Mouse (Mus musculus): ENCODE data around the gene Gsg1l. TPM values are rescaled to one million over a fixed set of nuclear protein-coding genes. Genes with fewer than 3 reads are reported as not detected.
A peak's percentile ranks its signal among the peaks of the same experiment; 100 is the strongest.

The Gsg1l gene
- polyA plus RNA-seq, 1 experiment from 2014 or later = 1.1 TPM

- Histone ChIP-seq H3K4me2 (no peak overlapping the region), H3K27ac (no peak overlapping the region), H3K4me3 (replicated peaks) (no peak overlapping the region), H3K9me3 (replicated peaks) (no peaks in the 10 kb centered on the region), H3K27me3 (no peaks in the 10 kb centered on the region), H3K4me1 (no peaks in the 10 kb centered on the region), H3K36me3 (no peaks in the 10 kb centered on the region), H3K9ac (no peak overlapping the region)
- no peak for ATAC-seq (replicated peaks; ENCODE audit: low FRiP score)
- WGBS = 78% methylated on average over 5 of the region's 5 CpGs
Measured at GRCm38 (mm10) chr7:125944631-125945030, 137.6 kb downstream of the Gsg1l start.

DNA sequence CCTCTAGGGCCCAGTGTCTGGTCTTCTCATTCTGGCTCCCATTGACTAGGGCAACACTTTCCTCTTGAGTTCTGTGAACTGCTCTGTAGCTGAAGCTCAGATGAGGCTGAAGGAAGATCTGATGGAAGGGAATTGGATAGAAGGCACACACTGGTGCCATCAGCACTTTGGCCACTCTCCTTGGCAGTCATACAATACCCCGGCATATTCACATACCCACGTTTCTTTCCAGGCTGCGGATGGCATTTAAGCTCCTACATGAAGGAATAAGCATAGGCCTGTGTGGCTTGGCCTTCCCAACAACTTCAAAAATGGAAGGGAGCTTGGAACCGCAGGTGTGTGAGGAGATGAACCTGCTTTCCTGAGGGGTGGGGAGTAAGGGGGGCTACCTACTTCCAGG, 138.7 kb downstream of the Gsg1l start:
- no peak overlapping the region for H3K27ac ChIP-seq
- no peaks in the 10 kb centered on the region for H3K9me3 ChIP-seq (replicated peaks)
- no peaks in the 10 kb centered on the region for H3K4me1 ChIP-seq
- H3K4me2 ChIP-seq = no peak overlapping the region
- ATAC-seq (replicated peaks; ENCODE audit: low FRiP score) = no peak
- H3K4me3 ChIP-seq (replicated peaks) = no peak overlapping the region
- no peak overlapping the region for H3K9ac ChIP-seq
- H3K27me3 ChIP-seq = no peaks in the 10 kb centered on the region
- 96% methylated on average over 4 of the region's 4 CpGs for WGBS
- H3K36me3 ChIP-seq = no peaks in the 10 kb centered on the region

DNA sequence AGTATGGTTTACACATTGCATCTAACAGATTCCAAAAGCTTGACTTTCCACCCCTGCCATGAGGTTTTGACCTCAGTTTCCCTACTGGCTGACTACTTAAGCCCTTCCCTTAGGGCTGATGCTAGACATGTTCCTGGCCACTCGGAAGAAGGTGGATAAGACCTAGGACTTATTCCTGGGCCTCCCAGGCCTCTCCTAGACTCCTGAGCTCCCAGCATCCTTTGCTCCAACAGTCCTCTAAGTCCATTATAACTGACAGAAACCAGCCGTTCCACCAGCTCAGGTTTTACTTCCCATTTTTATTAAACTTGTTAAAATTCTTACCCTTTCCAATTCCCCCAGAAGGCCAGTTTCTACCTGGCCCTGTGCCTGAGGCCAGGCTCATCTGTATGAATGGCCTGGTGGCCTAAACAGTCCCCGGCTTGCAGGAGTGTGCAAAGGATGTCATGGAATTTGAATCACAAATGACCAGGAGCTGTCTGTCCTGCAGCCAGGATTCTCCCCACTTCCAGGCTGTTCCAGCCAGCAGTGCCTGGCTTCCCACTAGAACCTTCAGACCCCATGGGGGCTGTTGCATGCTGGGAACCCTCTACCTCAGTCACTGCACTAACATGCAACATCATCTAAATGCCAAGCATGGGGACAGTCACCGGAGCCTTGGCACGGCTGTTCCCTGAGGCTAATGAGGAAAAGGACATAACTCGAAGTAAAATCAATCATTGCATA, 139.7 kb downstream of the Gsg1l start:
- H3K4me3 ChIP-seq (replicated peaks) = no peak overlapping the region
- no peak overlapping the region for H3K9ac ChIP-seq
- no peak for ATAC-seq (replicated peaks; ENCODE audit: low FRiP score)
- no peaks in the 10 kb centered on the region for H3K36me3 ChIP-seq
- no peaks in the 10 kb centered on the region for H3K9me3 ChIP-seq (replicated peaks)
- H3K4me1 ChIP-seq = no peaks in the 10 kb centered on the region
- H3K27ac ChIP-seq = no peak overlapping the region
- H3K4me2 ChIP-seq = no peak overlapping the region
- WGBS = 85% methylated on average over 6 of the region's 6 CpGs
- H3K27me3 ChIP-seq = no peaks in the 10 kb centered on the region

DNA sequence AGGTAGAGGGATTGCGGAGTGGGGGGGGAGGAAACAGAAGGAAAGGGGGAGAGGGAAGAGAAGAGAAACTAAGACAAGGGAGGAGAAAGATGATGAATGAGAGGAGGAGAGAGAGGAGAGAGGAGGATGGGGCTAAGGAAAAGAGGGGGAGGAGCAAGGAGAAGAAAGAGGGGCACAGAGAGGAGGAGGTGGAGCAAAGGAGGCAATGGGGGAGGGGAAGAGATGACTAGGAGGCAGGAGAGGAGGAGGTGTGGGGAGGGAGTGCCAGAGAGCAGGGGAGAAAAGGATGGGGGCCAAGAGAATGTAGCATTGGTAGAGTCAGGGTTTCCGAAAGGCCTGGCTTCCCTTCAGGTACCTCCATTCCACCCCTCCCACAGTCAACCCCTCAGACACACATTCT, 147.9 kb downstream of the Gsg1l start:
- Histone ChIP-seq H3K27me3 (peaks cover 12% of the 10 kb centered on the region; the same call in 1 of the 2 replicates), H3K4me3 (replicated peaks) (no peak overlapping the region), H3K4me2 (no peak overlapping the region), H3K4me1 (peaks cover 14% of the 10 kb centered on the region), H3K9ac (no peak overlapping the region), H3K9me3 (replicated peaks) (no peaks in the 10 kb centered on the region), H3K27ac (no peak overlapping the region), H3K36me3 (no peaks in the 10 kb centered on the region)
- ATAC-seq (replicated peaks; ENCODE audit: low FRiP score) = no peak
- 56% methylated on average over 2 of the region's 2 CpGs for whole genome bisulfite sequencing

DNA sequence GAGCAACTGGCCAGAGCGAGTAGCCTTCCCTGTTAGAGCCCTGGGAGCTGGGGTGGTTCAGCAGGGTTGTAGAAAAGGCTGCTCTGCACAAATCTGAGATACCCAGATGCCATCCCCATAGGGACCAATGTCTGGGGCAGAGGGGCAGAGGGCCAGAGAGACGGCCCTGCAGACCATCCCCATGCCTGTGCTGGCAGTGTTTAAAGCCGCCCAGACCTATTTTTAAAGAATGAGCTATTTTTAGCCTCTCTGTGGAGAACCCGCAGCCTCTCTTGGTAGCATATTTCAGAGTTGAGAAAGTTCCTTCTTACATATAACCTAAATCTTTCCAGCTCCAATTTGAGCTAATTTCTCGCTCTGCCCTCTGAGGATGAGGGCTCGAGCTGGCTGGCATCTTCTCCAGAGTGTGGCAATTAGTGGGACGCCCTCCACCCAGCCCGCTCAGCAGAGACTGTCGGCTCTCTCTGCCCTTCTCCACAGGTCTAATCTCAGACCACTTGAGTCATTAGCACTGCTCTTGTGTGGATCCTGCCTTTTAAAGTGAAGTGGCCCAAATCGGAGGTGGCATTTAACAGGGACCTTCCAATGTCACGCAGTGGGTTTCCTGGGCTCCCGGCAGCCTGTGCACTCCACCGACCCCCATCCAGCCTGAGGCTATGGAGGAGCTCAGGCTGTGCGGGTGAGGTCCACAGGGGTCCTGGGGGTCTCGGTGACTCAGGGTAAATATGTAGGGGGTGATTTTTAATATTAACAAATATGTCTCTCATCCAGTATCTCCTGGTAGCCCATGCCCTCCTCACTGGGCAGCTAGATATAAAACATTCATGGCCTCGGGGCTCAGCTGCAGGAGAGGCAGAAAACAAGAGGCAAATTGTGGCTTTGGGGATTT, 148.6 kb downstream of the Gsg1l start:
- Histone ChIP-seq H3K9ac (no peak overlapping the region), H3K9me3 (replicated peaks) (no peaks in the 10 kb centered on the region), H3K27me3 (peaks cover 12% of the 10 kb centered on the region; the same call in 1 of the 2 replicates), H3K36me3 (no peaks in the 10 kb centered on the region), H3K4me1 (peaks cover 14% of the 10 kb centered on the region), H3K4me3 (replicated peaks) (no peak overlapping the region), H3K27ac (no peak overlapping the region), H3K4me2 (no peak overlapping the region)
- WGBS = 26% methylated on average over 16 of the region's 16 CpGs
- no peak for ATAC-seq (replicated peaks; ENCODE audit: low FRiP score)

- no peak overlapping the region for H3K4me3 ChIP-seq (replicated peaks)
- H3K27ac ChIP-seq = no peak overlapping the region
- peaks cover 12% of the 10 kb centered on the region; the same call in 1 of the 2 replicates for H3K27me3 ChIP-seq
- WGBS = 69% methylated on average over 5 of the region's 5 CpGs
- no peak overlapping the region for H3K9ac ChIP-seq
- H3K9me3 ChIP-seq (replicated peaks) = no peaks in the 10 kb centered on the region
- no peak overlapping the region for H3K4me2 ChIP-seq
- no peaks in the 10 kb centered on the region for H3K36me3 ChIP-seq
- no peak for ATAC-seq (replicated peaks; ENCODE audit: low FRiP score)
- peaks cover 14% of the 10 kb centered on the region for H3K4me1 ChIP-seq
Measured at GRCm38 (mm10) chr7:125931602-125932001, 150.6 kb downstream of the Gsg1l start.

DNA sequence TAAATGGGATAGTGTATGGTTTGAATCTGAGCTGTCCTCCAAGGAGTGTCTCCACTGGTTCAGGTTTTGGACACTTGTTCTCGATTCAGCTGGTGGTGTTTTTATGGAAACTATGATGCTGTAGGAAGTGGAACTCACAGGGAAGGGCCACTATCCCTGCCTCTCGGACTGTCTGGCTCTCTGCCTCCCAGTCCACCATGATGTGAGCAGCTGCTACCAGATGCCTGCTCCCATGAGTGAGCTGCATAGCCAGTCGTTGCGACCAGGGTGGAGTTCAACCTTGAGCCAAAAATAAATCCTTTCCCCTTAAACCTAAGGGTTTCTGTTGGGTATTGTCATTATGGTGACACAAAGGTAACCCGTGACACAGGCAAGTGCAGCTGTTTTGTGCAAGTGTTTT, 158.2 kb downstream of the Gsg1l start:
- H3K27ac ChIP-seq = no peak overlapping the region
- no peaks in the 10 kb centered on the region for H3K27me3 ChIP-seq
- no peaks in the 10 kb centered on the region for H3K36me3 ChIP-seq
- H3K4me2 ChIP-seq = no peak overlapping the region
- no peak for ATAC-seq (replicated peaks; ENCODE audit: low FRiP score)
- 84% methylated on average over 5 of the region's 5 CpGs for WGBS
- H3K9me3 ChIP-seq (replicated peaks) = no peaks in the 10 kb centered on the region
- no peak overlapping the region for H3K9ac ChIP-seq
- H3K4me1 ChIP-seq = peaks cover 4% of the 10 kb centered on the region; the same call in 1 of the 2 replicates
- no peak overlapping the region for H3K4me3 ChIP-seq (replicated peaks)

DNA sequence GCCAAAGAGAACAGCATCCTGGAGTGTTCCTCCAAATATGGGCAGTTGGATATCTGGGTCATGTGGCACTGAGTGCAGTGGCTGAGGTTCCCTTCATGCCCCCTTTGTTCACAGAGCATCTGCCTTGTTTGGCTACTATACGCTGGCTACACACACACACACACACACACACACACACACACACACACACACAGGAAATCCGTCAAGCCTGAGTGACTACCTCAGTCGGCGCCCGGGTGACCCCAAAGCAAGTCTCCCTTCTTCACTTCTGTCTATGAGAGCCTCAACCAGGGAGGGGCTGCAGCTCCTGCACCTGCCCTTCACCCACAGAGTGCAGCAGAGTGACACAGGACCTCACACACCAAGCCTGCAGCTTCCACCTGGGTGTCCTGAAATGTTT, 161.4 kb downstream of the Gsg1l start:
- Histone ChIP-seq H3K9me3 (replicated peaks) (no peaks in the 10 kb centered on the region), H3K4me3 (replicated peaks) (no peak overlapping the region), H3K9ac (no peak overlapping the region), H3K36me3 (no peaks in the 10 kb centered on the region), H3K27ac (no peak overlapping the region), H3K4me2 (no peak overlapping the region), H3K4me1 (peaks cover 4% of the 10 kb centered on the region; the same call in 1 of the 2 replicates), H3K27me3 (no peaks in the 10 kb centered on the region)
- 20% methylated on average over 5 of the region's 5 CpGs for WGBS
- ATAC-seq (replicated peaks; ENCODE audit: low FRiP score) = peak; percentile 62

DNA sequence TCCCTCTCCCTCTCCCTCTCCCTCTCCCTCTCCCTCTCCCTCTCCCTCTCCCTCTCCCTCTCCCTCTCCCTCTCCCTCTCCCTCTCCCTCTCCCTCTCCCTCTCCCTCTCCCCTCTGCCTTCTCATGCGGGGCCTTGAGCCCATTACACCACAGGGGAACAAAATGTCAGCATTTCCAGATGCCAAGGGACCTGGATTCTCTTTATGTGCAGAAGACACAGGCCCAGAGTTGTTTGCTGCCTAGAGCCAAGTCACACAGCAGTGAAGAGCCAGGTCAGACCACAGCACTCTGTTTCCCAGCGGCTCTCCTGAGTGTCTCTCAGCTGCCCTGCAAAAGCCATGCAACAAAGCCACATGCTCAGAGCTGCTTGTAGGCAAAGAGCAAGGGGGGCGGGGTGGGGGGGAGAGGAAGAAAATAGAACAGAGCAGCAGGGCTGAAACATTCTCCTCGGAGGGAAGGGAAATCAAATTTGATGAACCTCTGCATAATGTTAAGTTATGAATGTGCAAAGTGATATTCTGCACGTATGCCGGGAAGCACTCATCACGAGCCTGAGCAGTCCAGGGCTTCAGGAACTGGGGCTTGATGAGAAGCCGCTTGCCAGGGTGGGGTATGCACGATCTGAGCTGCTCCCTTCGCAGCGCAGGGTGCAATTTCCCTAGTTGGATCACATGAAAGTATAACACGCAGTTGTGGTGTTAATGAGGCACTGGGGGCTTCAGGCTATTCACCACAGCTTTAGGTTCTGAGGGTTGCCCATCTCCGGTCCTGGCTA, 181.6 kb downstream of the Gsg1l start:
- H3K36me3 ChIP-seq = no peaks in the 10 kb centered on the region
- no peaks in the 10 kb centered on the region for H3K9me3 ChIP-seq (replicated peaks)
- 62% methylated on average over 13 of the region's 13 CpGs for WGBS
- H3K27me3 ChIP-seq = no peaks in the 10 kb centered on the region
- H3K4me1 ChIP-seq = peaks cover 7% of the 10 kb centered on the region
- no peak overlapping the region for H3K9ac ChIP-seq
- no peak for ATAC-seq (replicated peaks; ENCODE audit: low FRiP score)
- no peak overlapping the region for H3K4me3 ChIP-seq (replicated peaks)
- no peak overlapping the region for H3K4me2 ChIP-seq
- no peak overlapping the region for H3K27ac ChIP-seq

GRCm38 (mm10) chr7:125899916-125900315, 182.3 kb downstream of the Gsg1l start:
- no peaks in the 10 kb centered on the region for H3K36me3 ChIP-seq
- 87% methylated on average over 2 of the region's 2 CpGs for WGBS
- H3K27me3 ChIP-seq = no peaks in the 10 kb centered on the region
- H3K9ac ChIP-seq = no peak overlapping the region
- H3K4me3 ChIP-seq (replicated peaks) = no peak overlapping the region
- 0 out of 2 replicates have a peak, but pooled peaks have one; percentile 15 for ATAC-seq (replicated peaks; ENCODE audit: low FRiP score)
- H3K9me3 ChIP-seq (replicated peaks) = no peaks in the 10 kb centered on the region
- H3K4me2 ChIP-seq = no peak overlapping the region
- H3K27ac ChIP-seq = no peak overlapping the region
- H3K4me1 ChIP-seq = peaks cover 7% of the 10 kb centered on the region

- no peak overlapping the region for H3K4me2 ChIP-seq
- H3K27ac ChIP-seq = no peak overlapping the region
- H3K9me3 ChIP-seq (replicated peaks) = no peaks in the 10 kb centered on the region
- H3K36me3 ChIP-seq = no peaks in the 10 kb centered on the region
- no peak overlapping the region for H3K4me3 ChIP-seq (replicated peaks)
- WGBS = 22% methylated on average over 7 of the region's 7 CpGs
- H3K27me3 ChIP-seq = no peaks in the 10 kb centered on the region
- H3K9ac ChIP-seq = no peak overlapping the region
- peaks cover 7% of the 10 kb centered on the region for H3K4me1 ChIP-seq
- ATAC-seq (replicated peaks; ENCODE audit: low FRiP score) = peak; percentile 79; the same call in 1 of the 2 replicates
Measured at GRCm38 (mm10) chr7:125899036-125899435, 183.2 kb downstream of the Gsg1l start.

DNA sequence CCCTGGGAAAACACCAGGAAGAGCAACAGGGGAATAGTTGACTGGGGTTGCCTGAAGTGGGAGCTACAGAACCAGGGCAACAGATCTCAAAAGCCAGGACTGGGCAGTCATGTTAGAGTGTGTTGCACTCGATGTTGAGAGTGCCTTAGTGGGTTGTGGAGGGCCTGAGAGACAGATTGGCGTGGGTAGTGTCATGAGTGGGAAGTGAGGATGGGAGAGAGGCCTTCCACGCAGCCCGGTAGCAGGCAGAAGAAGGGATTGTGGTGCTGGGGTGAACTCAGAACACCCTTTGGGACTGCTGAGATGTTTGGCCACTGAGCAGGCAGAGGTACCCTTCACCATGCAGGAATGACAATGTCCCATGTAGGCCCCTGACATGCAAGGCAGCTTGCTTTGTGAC, 185.2 kb downstream of the Gsg1l start:
- H3K27me3 ChIP-seq = no peaks in the 10 kb centered on the region
- no peaks in the 10 kb centered on the region for H3K9me3 ChIP-seq (replicated peaks)
- H3K36me3 ChIP-seq = no peaks in the 10 kb centered on the region
- H3K9ac ChIP-seq = no peak overlapping the region
- no peak for ATAC-seq (replicated peaks; ENCODE audit: low FRiP score)
- no peak overlapping the region for H3K4me2 ChIP-seq
- WGBS = 85% methylated on average over 4 of the region's 4 CpGs
- H3K4me1 ChIP-seq = peaks cover 7% of the 10 kb centered on the region
- no peak overlapping the region for H3K4me3 ChIP-seq (replicated peaks)
- H3K27ac ChIP-seq = no peak overlapping the region
